ENCODE assay signal across 13 mouse cellular contexts in genomic region chr16:35581299-35581698, GRCm38 (mm10). TPM values are rescaled to one million over a fixed set of nuclear protein-coding genes. Genes with fewer than 3 reads are reported as not detected.
DNase-seq lines count a peak whose midpoint lies in the region; ATAC-seq lines count a peak whose summit lies in the region.
"Had no signal": no experiment of that assay in that cellular context is flagged by ENCODE, and none has a peak within 500 bp of the region (broad histone marks: within the 10 kb centered on the region; RNA-seq: fewer than 3 reads in every experiment).

No protein-coding gene starts in this region.

- 25% methylated on average over 7 of the region's 7 CpGs for WGBS in hindbrain, embryonic 12.5 days
- whole genome bisulfite sequencing in heart, embryonic 10.5 days, result 60% methylated on average over 7 of the region's 7 CpGs

- intact Hi-C loops in left cerebral cortex, postnatal 25 days (cut with DNase I), result no loop called here

- H3K9me3 ChIP-seq in hindbrain, embryonic 12.5 days (replicated peaks), result no peaks in the 10 kb centered on the region
- no peaks in the 10 kb centered on the region for H3K9me3 ChIP-seq in heart, embryonic 10.5 days

- peak; percentile 55 for DNase-seq in embryo, embryonic 10.5 days (ENCODE audit: low spot score)
- DNase-seq in embryo, embryonic 9.5 days (ENCODE audit: extremely low spot score), result no peak
- peak; percentile 42 to 66 for DNase-seq in left cerebral cortex, postnatal 25 days (ENCODE audit: low spot score in 2 of 2)
- peak; percentile 41 for DNase-seq in right cerebral cortex, adult 18-20 months
- DNase-seq in cerebellum, postnatal 14 days, result no peak
- no peak for DNase-seq in heart, embryonic 10.5 days (ENCODE audit: low spot score)
- no peak for DNase-seq in urinary bladder, adult 18-20 months (ENCODE audit: low spot score in 2 of 2)
- DNase-seq: cerebellum, postnatal 36 days; gastrocnemius, postnatal 10 days; lung, embryonic 14.5 days had no signal

- no peak overlapping the region for H3K4me3 ChIP-seq in hindbrain, embryonic 12.5 days
- H3K4me3 ChIP-seq in heart, embryonic 10.5 days, result no peak overlapping the region

- peak overlapping the region; percentile 82 for H3K27ac ChIP-seq in hindbrain, embryonic 12.5 days
- no peak overlapping the region for H3K27ac ChIP-seq in heart, embryonic 10.5 days

- no peaks in the 10 kb centered on the region for H3K27me3 ChIP-seq in hindbrain, embryonic 12.5 days
- H3K27me3 ChIP-seq in heart, embryonic 10.5 days (ENCODE audit: insufficient read depth, poor library complexity, severe bottlenecking), result 0 out of 2 replicates have a peak, but pooled peaks cover 19% of the 10 kb centered on the region

- no peaks in the 10 kb centered on the region for H3K36me3 ChIP-seq in hindbrain, embryonic 12.5 days
- no peaks in the 10 kb centered on the region for H3K36me3 ChIP-seq in heart, embryonic 10.5 days

- peaks cover 47% of the 10 kb centered on the region for H3K4me1 ChIP-seq in hindbrain, embryonic 12.5 days
- 0 out of 2 replicates have a peak, but pooled peaks cover 6% of the 10 kb centered on the region for H3K4me1 ChIP-seq in heart, embryonic 10.5 days

- peak overlapping the region; percentile 39 for H3K9ac ChIP-seq in hindbrain, embryonic 12.5 days
- H3K9ac ChIP-seq: lung, embryonic 14.5 days had no signal

- peak; percentile 65 for ATAC-seq in hindbrain, embryonic 12.5 days (ENCODE audit: low FRiP score)

- H3K4me2 ChIP-seq in hindbrain, embryonic 12.5 days (replicated peaks), result no peak overlapping the region
- H3K4me2 ChIP-seq: lung, embryonic 14.5 days had no signal

RNA-seq across cellular contexts. Expression of gene Sema5b, which starts 40.4 kb away (rescaled TPM):
- 36.7 and 42.9 TPM in 2 replicates for polyA plus RNA-seq in hindbrain, embryonic 12.5 days (2016; fragmentation: Nextera tagmentation; extraction: Ambion mirVana)
- total RNA-seq in left cerebral cortex, postnatal 25 days (2021), result 10 to 100 TPM; 14.0 to 18.1 TPM
- polyA plus RNA-seq in heart, embryonic 10.5 days (2016; fragmentation: Nextera tagmentation; extraction: Ambion mirVana), result 1.5 and 2.2 TPM in 2 replicates
- total RNA-seq: hematopoietic stem cell, adult 5-6 weeks; MEL had no signal

Comparison
In these comparisons a context has a peak if more than half of its experiments do, and no peak if none do; other contexts are left out.
1. DNase-seq: peak in embryo, embryonic 10.5 days (single experiment), left cerebral cortex, postnatal 25 days (2 of 2) and right cerebral cortex, adult 18-20 months (single experiment); none in embryo, embryonic 9.5 days (single experiment), cerebellum, postnatal 14 days (0 of 2), heart, embryonic 10.5 days (single experiment) and urinary bladder, adult 18-20 months (0 of 2).
2. RNA of gene Sema5b, which starts 40.4 kb away (polyA plus RNA-seq): 36.7 to 42.9 TPM in hindbrain, embryonic 12.5 days; 1.5 to 2.2 TPM in heart, embryonic 10.5 days; every median in the first group is over 10 times any median in the second.